Mouse (Mus musculus) activated CD4-positive, CD25-positive, alpha-beta regulatory T cell, adult 4 months (primary cell): ENCODE results near the gene Ttll3. TPM values are rescaled to one million over a fixed set of nuclear protein-coding genes. Genes with fewer than 3 reads are reported as not detected.

Experiments
- ATAC-seq: one replicate; pipeline ENCODE4 v1.8.0; 2017
- polyA plus RNA-seq, 2 experiments: library from polyadenylated mRNA; unstranded; fragments of 100-300 nt; shearing (Covaris generic); gene quantifications; one replicate each; pipeline ENCODE4 v1.2.1; 2017

The Ttll3 gene
- polyA plus RNA-seq, 2 experiments from 2014 or later: 10.6 to 15.3 TPM

DNA sequence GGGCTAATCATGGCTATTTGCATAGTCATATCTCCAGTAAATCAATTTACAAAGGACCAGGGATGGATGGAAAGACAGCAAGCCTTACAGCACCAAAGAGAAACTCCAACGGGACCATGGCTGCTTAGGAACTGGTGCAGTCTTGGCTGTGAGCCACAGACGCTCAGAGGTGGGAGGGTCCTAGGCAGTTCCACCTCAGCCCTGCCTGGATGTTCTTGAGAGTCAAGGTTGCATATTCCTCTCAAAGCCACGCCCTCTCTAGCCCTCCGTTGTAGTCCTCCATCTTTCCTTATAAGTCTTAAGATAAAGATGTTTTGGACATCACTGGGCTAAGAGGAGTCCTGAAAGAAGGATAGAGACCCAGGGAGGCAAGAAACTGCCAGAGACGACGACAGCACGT lies 75.0 kb downstream of the Ttll3 start:
- ATAC-seq: no peak

Other genes with a start within 250 kb of the Ttll3 start
- 1 to 10 TPM in 1 of 2 experiments, not detected in 1; 1.2 TPM for gene Lhfpl4, start 193.9 kb upstream of the Ttll3 start, polyA plus RNA-seq
- 10 to 100 TPM; 15.1 to 16.7 TPM for gene Mtmr14, start 151.4 kb upstream of the Ttll3 start, polyA plus RNA-seq
- under 1 TPM; 0.08 to 0.20 TPM for gene Cpne9, start 107.0 kb upstream of the Ttll3 start, polyA plus RNA-seq
- gene Brpf1, start 82.1 kb upstream of the Ttll3 start, polyA plus RNA-seq: 10 to 100 TPM; 10.6 to 11.2 TPM
- 10 to 100 TPM; 14.1 to 23.2 TPM for gene Ogg1, start 62.3 kb upstream of the Ttll3 start, polyA plus RNA-seq
- 1 to 10 TPM; 1.5 to 1.6 TPM for gene Camk1, start 45.3 kb upstream of the Ttll3 start, polyA plus RNA-seq
- 10 to 100 TPM; 32.8 to 49.4 TPM for gene Tada3, start 11.4 kb upstream of the Ttll3 start, polyA plus RNA-seq
- gene Arpc4, start 11.1 kb upstream of the Ttll3 start, polyA plus RNA-seq: 100 to 1,000 TPM; 658 to 920 TPM
- 10 to 100 TPM in 1 of 2 experiments, 1 to 10 TPM in 1; 5.4 to 18.7 TPM for gene Rpusd3, start 30.1 kb downstream of the Ttll3 start, polyA plus RNA-seq
- gene Cidec, start 46.5 kb downstream of the Ttll3 start, polyA plus RNA-seq: not detected
- 10 to 100 TPM; 40.7 to 68.9 TPM for gene Jagn1, start 53.3 kb downstream of the Ttll3 start, polyA plus RNA-seq
- under 1 TPM; 0.97 TPM for gene Il17re, start 69.2 kb downstream of the Ttll3 start, polyA plus RNA-seq
- not detected for gene Il17rc, start 82.2 kb downstream of the Ttll3 start, polyA plus RNA-seq
- 1 to 10 TPM; 2.7 to 8.0 TPM for gene Creld1, start 94.0 kb downstream of the Ttll3 start, polyA plus RNA-seq
- under 1 TPM in 1 of 2 experiments, not detected in 1; 0.20 TPM for gene Prrt3, start 112.7 kb downstream of the Ttll3 start, polyA plus RNA-seq
- gene Emc3, start 142.4 kb downstream of the Ttll3 start, polyA plus RNA-seq: 10 to 100 TPM; 57.7 to 61.8 TPM
- 1 to 10 TPM; 4.4 to 7.2 TPM for gene Fancd2, start 142.4 kb downstream of the Ttll3 start, polyA plus RNA-seq
- not detected for gene Fancd2os, start 211.5 kb downstream of the Ttll3 start, polyA plus RNA-seq
- gene Brk1, start 215.5 kb downstream of the Ttll3 start, polyA plus RNA-seq: 100 to 1,000 TPM; 275 to 326 TPM
- 10 to 100 TPM in 1 of 2 experiments, 1 to 10 TPM in 1; 7.1 to 14.5 TPM for gene Vhl, start 234.7 kb downstream of the Ttll3 start, polyA plus RNA-seq
- 10 to 100 TPM; 21.9 to 29.8 TPM for gene Irak2, start 249.2 kb downstream of the Ttll3 start, polyA plus RNA-seq